8 mouse cellular contexts compared by ENCODE assay signal in genomic region chr11:96736361-96736760, GRCm38 (mm10). TPM values are rescaled to one million over a fixed set of nuclear protein-coding genes. Genes with fewer than 3 reads are reported as not detected.
DNase-seq lines count a peak whose midpoint lies in the region; ATAC-seq lines count a peak whose summit lies in the region.

No protein-coding gene starts in this region.

- no peak for DNase-seq in kidney, adult 9 months
- DNase-seq in forebrain, embryonic 10.5 days (ENCODE audit: extremely low spot score, low spot score): no peak
- no peak for DNase-seq in liver, embryonic 13.5 days
- no peak for DNase-seq in urinary bladder, postnatal 25 days (ENCODE audit: low spot score)
- DNase-seq in adrenal gland, adult 8-10 months: no peak
- DNase-seq in B cell, adult 2 months: no peak

- H3K4me3 ChIP-seq in kidney, embryonic 16.5 days (ENCODE audit: low read length): peak overlapping the region; percentile 26
- H3K4me3 ChIP-seq in forebrain, embryonic 10.5 days: peak overlapping the region; percentile 45
- H3K4me3 ChIP-seq in liver, embryonic 13.5 days (replicated peaks): no peak overlapping the region
- no peak overlapping the region for H3K4me3 ChIP-seq in neural tube, embryonic 14.5 days (ENCODE audit: low read depth, low read length)

- H3K9me3 ChIP-seq in kidney, embryonic 16.5 days (ENCODE audit: low read length): no peaks in the 10 kb centered on the region
- no peaks in the 10 kb centered on the region for H3K9me3 ChIP-seq in forebrain, embryonic 10.5 days
- H3K9me3 ChIP-seq in liver, embryonic 13.5 days (replicated peaks): no peaks in the 10 kb centered on the region
- H3K9me3 ChIP-seq in neural tube, embryonic 14.5 days (ENCODE audit: control insufficient read depth, low read length): no peaks in the 10 kb centered on the region

- peak overlapping the region; percentile 64 for H3K4me2 ChIP-seq in kidney, embryonic 16.5 days (replicated peaks; ENCODE audit: low read depth, low read length)
- H3K4me2 ChIP-seq in liver, embryonic 13.5 days: peak overlapping the region; percentile 21; the same call in 1 of the 2 replicates
- H3K4me2 ChIP-seq in neural tube, embryonic 14.5 days (ENCODE audit: low read depth, low read length): peak overlapping the region; percentile 34

- H3K9ac ChIP-seq in kidney, embryonic 16.5 days (replicated peaks; ENCODE audit: low read length): peak overlapping the region; percentile 63
- no peak overlapping the region for H3K9ac ChIP-seq in liver, embryonic 13.5 days
- peak overlapping the region; percentile 21; the same call in 1 of the 2 replicates for H3K9ac ChIP-seq in neural tube, embryonic 14.5 days (replicated peaks; ENCODE audit: low read depth, low read length)

- H3K27ac ChIP-seq in kidney, embryonic 16.5 days (ENCODE audit: low read length): peak overlapping the region; percentile 56
- H3K27ac ChIP-seq in forebrain, embryonic 10.5 days: peak overlapping the region; percentile 68
- no peak overlapping the region for H3K27ac ChIP-seq in liver, embryonic 13.5 days
- peak overlapping the region; percentile 83 for H3K27ac ChIP-seq in neural tube, embryonic 14.5 days (ENCODE audit: low read depth, low read length)

- WGBS in kidney, embryonic 16.5 days: 12% methylated on average over 11 of the region's 11 CpGs
- WGBS in forebrain, embryonic 10.5 days: 18% methylated on average over 11 of the region's 11 CpGs
- WGBS in liver, embryonic 13.5 days (ENCODE audit: insufficient replicate concordance): 34% methylated on average over 11 of the region's 11 CpGs
- WGBS in neural tube, embryonic 14.5 days: 9% methylated on average over 11 of the region's 11 CpGs

- no peaks in the 10 kb centered on the region for H3K36me3 ChIP-seq in kidney, embryonic 16.5 days (ENCODE audit: insufficient read depth, low read length)
- no peaks in the 10 kb centered on the region for H3K36me3 ChIP-seq in forebrain, embryonic 10.5 days (replicated peaks)
- H3K36me3 ChIP-seq in liver, embryonic 13.5 days: no peaks in the 10 kb centered on the region
- no peaks in the 10 kb centered on the region for H3K36me3 ChIP-seq in neural tube, embryonic 14.5 days (ENCODE audit: control insufficient read depth, insufficient read depth, low read length)

- no peak for ATAC-seq in kidney, embryonic 16.5 days (ENCODE audit: low FRiP score, low TSS enrichment)
- ATAC-seq in liver, embryonic 13.5 days (ENCODE audit: low read depth): no peak
- 0 out of 2 replicates have a peak, but pooled peaks have one; percentile 22 for ATAC-seq in neural tube, embryonic 14.5 days (ENCODE audit: low read depth)

- H3K4me1 ChIP-seq in kidney, embryonic 16.5 days (ENCODE audit: insufficient read depth, low read length): peaks cover 50% of the 10 kb centered on the region
- H3K4me1 ChIP-seq in forebrain, embryonic 10.5 days: peaks cover 66% of the 10 kb centered on the region
- no peaks in the 10 kb centered on the region for H3K4me1 ChIP-seq in liver, embryonic 13.5 days (replicated peaks)
- H3K4me1 ChIP-seq in neural tube, embryonic 14.5 days (ENCODE audit: control insufficient read depth, insufficient read depth, low read length): peaks cover 50% of the 10 kb centered on the region

- peaks cover 8% of the 10 kb centered on the region; the same call in 1 of the 2 replicates for H3K27me3 ChIP-seq in kidney, embryonic 16.5 days (ENCODE audit: insufficient read depth, low read length)
- peaks cover 71% of the 10 kb centered on the region for H3K27me3 ChIP-seq in forebrain, embryonic 10.5 days (ENCODE audit: poor library complexity, severe bottlenecking)
- H3K27me3 ChIP-seq in liver, embryonic 13.5 days: peaks cover 26% of the 10 kb centered on the region
- H3K27me3 ChIP-seq in neural tube, embryonic 14.5 days (ENCODE audit: control insufficient read depth, insufficient read depth, low read length): no peaks in the 10 kb centered on the region

RNA-seq across cellular contexts. Expression of gene Snx11, which starts 41.0 kb away (rescaled TPM):
- polyA plus RNA-seq in kidney, embryonic 16.5 days (2015; fragmentation: Nextera tagmentation; extraction: Ambion mirVana): 20.1 and 21.8 TPM in 2 replicates
- 25.7 and 27.5 TPM in 2 replicates for polyA plus RNA-seq in forebrain, embryonic 10.5 days (2016; fragmentation: Nextera tagmentation; extraction: Ambion mirVana)
- polyA plus RNA-seq in liver, embryonic 13.5 days (2015; fragmentation: Nextera tagmentation; extraction: Ambion mirVana): 9.7 and 10.6 TPM in 2 replicates
- polyA plus RNA-seq in neural tube, embryonic 14.5 days (2014; fragmentation: Nextera tagmentation; extraction: Ambion mirVana): 43.9 and 51.2 TPM in 2 replicates
- 10 to 100 TPM; 28.7 to 59.2 (median 36.3) TPM for total RNA-seq in adrenal gland, adult 8-10 months (2022)

RNA-seq across cellular contexts. Expression of gene Cbx1, which starts 52.6 kb away (rescaled TPM):
- 109 and 121 TPM in 2 replicates for polyA plus RNA-seq in kidney, embryonic 16.5 days (2015; fragmentation: Nextera tagmentation; extraction: Ambion mirVana)
- polyA plus RNA-seq in forebrain, embryonic 10.5 days (2016; fragmentation: Nextera tagmentation; extraction: Ambion mirVana): 188 and 202 TPM in 2 replicates
- polyA plus RNA-seq in liver, embryonic 13.5 days (2015; fragmentation: Nextera tagmentation; extraction: Ambion mirVana): 47.5 and 51.9 TPM in 2 replicates
- 62.5 and 66.5 TPM in 2 replicates for polyA plus RNA-seq in neural tube, embryonic 14.5 days (2014; fragmentation: Nextera tagmentation; extraction: Ambion mirVana)
- 10 to 100 TPM; 63.6 to 80.2 (median 78.0) TPM for total RNA-seq in adrenal gland, adult 8-10 months (2022)

Comparison
In these comparisons a context has a peak if more than half of its experiments do, and no peak if none do; other contexts are left out.
1. H3K4me3 ChIP-seq: peak in kidney, embryonic 16.5 days (single experiment) and forebrain, embryonic 10.5 days (single experiment); none in liver, embryonic 13.5 days (single experiment) and neural tube, embryonic 14.5 days (single experiment).
2. Peak in every context shown above with its lines, with median percentiles within 50 percentile points of each other: H3K4me2 ChIP-seq.